Mouse (Mus musculus): ENCODE measurements around the gene Lrrc75b. TPM values are rescaled to one million over a fixed set of nuclear protein-coding genes. Genes with fewer than 3 reads are reported as not detected.
A peak's percentile ranks its signal among the peaks of the same experiment; 100 is the strongest.

Lrrc75b gene
- total RNA-seq, 2 experiments from 2014 or later, result not detected

GRCm38 (mm10) chr10:75504234-75505129 lies 55.6 kb downstream of the Lrrc75b start:
- ATAC-seq (replicated peaks; ENCODE audit: poor library complexity), result peak; percentile 70

GRCm38 (mm10) chr10:75503692-75504091 lies 56.4 kb downstream of the Lrrc75b start:
- 0 out of 2 replicates have a peak, but pooled peaks have one; percentile 23 for ATAC-seq (replicated peaks; ENCODE audit: poor library complexity)

GRCm38 (mm10) chr10:75501641-75502040 lies 58.5 kb downstream of the Lrrc75b start:
- ATAC-seq (replicated peaks; ENCODE audit: poor library complexity), result no peak

GRCm38 (mm10) chr10:75500345-75500744 lies 59.8 kb downstream of the Lrrc75b start:
- peak; percentile 70 for ATAC-seq (replicated peaks; ENCODE audit: poor library complexity)

Other genes starting within 250 kb of the Lrrc75b start
- 0.91 and 0.93 TPM in 2 replicates for gene Adora2a, start 243.5 kb downstream of the Lrrc75b start, total RNA-seq (2015)
- 0.54 and 0.88 TPM in 2 replicates for gene Adora2a, start 243.5 kb downstream of the Lrrc75b start, total RNA-seq (2017)
- gene Upb1, start 159.2 kb downstream of the Lrrc75b start, total RNA-seq (2015), result 0.07 and 0.68 TPM in 2 replicates
- 0.24 and 0.33 TPM in 2 replicates for gene Upb1, start 159.2 kb downstream of the Lrrc75b start, total RNA-seq (2017)
- gene Snrpd3, start 42.8 kb downstream of the Lrrc75b start, total RNA-seq (2015), result 69.5 and 70.4 TPM in 2 replicates
- 53.5 and 67.6 TPM in 2 replicates for gene Snrpd3, start 42.8 kb downstream of the Lrrc75b start, total RNA-seq (2017)
- gene Gucd1, start 42.4 kb downstream of the Lrrc75b start, total RNA-seq (2015), result 7.3 and 9.7 TPM in 2 replicates
- 11.2 and 14.9 TPM in 2 replicates for gene Gucd1, start 42.4 kb downstream of the Lrrc75b start, total RNA-seq (2017)
- gene Ggt1, start 1.3 kb upstream of the Lrrc75b start, total RNA-seq (2015), result not detected in 2 replicates
- not detected in 2 replicates for gene Ggt1, start 1.3 kb upstream of the Lrrc75b start, total RNA-seq (2017)
- 0.29 and 1.4 TPM in 2 replicates for gene Ggt5, start 29.0 kb upstream of the Lrrc75b start, total RNA-seq (2015)
- 2.8 and 3.5 TPM in 2 replicates for gene Ggt5, start 29.0 kb upstream of the Lrrc75b start, total RNA-seq (2017)
- gene Susd2, start 83.7 kb upstream of the Lrrc75b start, total RNA-seq (2015), result 0.34 and 0.42 TPM in 2 replicates
- 0.27 TPM in 1 of 2 replicates, not detected in the other for gene Susd2, start 83.7 kb upstream of the Lrrc75b start, total RNA-seq (2017)
- 32.0 and 36.5 TPM in 2 replicates for gene Cabin1, start 204.0 kb upstream of the Lrrc75b start, total RNA-seq (2015)
- 29.6 and 37.8 TPM in 2 replicates for gene Cabin1, start 204.0 kb upstream of the Lrrc75b start, total RNA-seq (2017)
- 51.7 and 60.3 TPM in 2 replicates for gene Ddt, start 213.1 kb upstream of the Lrrc75b start, total RNA-seq (2015)
- gene Ddt, start 213.1 kb upstream of the Lrrc75b start, total RNA-seq (2017), result 54.4 and 60.1 TPM in 2 replicates
- not detected in 2 replicates for gene Gm20441, start 220.6 kb upstream of the Lrrc75b start, total RNA-seq (2015)
- not detected in 2 replicates for gene Gm20441, start 220.6 kb upstream of the Lrrc75b start, total RNA-seq (2017)
- gene Gstt3, start 221.1 kb upstream of the Lrrc75b start, total RNA-seq (2015), result 4.9 and 5.5 TPM in 2 replicates
- gene Gstt3, start 221.1 kb upstream of the Lrrc75b start, total RNA-seq (2017), result 3.2 and 4.7 TPM in 2 replicates
- gene Gstt1, start 238.3 kb upstream of the Lrrc75b start, total RNA-seq (2015), result not detected in 2 replicates
- 2.3 TPM in 1 of 2 replicates, not detected in the other for gene Gstt1, start 238.3 kb upstream of the Lrrc75b start, total RNA-seq (2017)

Data from megakaryocyte progenitor cell, adult 5-6 weeks (primary cell).